Mouse (Mus musculus) C2C12 (cell line): ENCODE measurements at regions not wholly inside any gene's neighbourhood (a gene's known extent, or its start where the extent isn't known, plus 50 kb on each side); places are given as distances from the start of the nearest gene placed in this dataset.

Experiments
- CTCF ChIP-seq: IDR thresholded peaks from one replicate; pipeline ENCODE4 v1.5.1; 2011; ENCODE audit not compliant: control insufficient read depth, insufficient read depth, insufficient read length
- MAX ChIP-seq: IDR thresholded peaks from one replicate; pipeline ENCODE4 v1.6.1; 2011; ENCODE audit warnings: mild to moderate bottlenecking, control low read depth

- TF ChIP-seq CTCF (no peak), MAX (no peak)
These were observed 61.7 kb upstream of the Ssx2ip start for GRCm38 (mm10) chr3:146342727-146343126.
